Mouse (Mus musculus): ENCODE measurements around the gene Hist1h2ae. TPM values are rescaled to one million over a fixed set of nuclear protein-coding genes. Genes with fewer than 3 reads are reported as not detected.
"Not testable (repeated sequence)": the region's sequence is repeated elsewhere in the genome, so short reads cannot be mapped to it uniquely, and the experiment has no call there.

The Hist1h2ae gene
- polyA plus RNA-seq, 1 experiment from 2014 or later = 121 TPM

GRCm38 (mm10) chr13:23542225-23542980 lies 28.6 kb downstream of the Hist1h2ae start:
- Histone ChIP-seq H3K4me3 (replicated peaks) (peak overlapping the region; percentile 50), H3K9ac (peak overlapping the region; percentile 41; the same call in 1 of the 2 replicates), H3K4me2 (peak overlapping the region; percentile 65), H3K27ac (peak overlapping the region; percentile 90)
- not testable (repeated sequence) for ATAC-seq (ENCODE audit: insufficient read depth, low FRiP score, low read depth); H3K27me3 ChIP-seq (replicated peaks); H3K9me3 ChIP-seq; H3K36me3 ChIP-seq; H3K4me1 ChIP-seq
- 12% methylated on average over 3 of the region's 3 CpGs for WGBS

- Histone ChIP-seq H3K27ac (no peak overlapping the region), H3K27me3 (replicated peaks) (no peaks in the 10 kb centered on the region), H3K9ac (no peak overlapping the region), H3K4me1 (peaks cover 5% of the 10 kb centered on the region; the same call in 1 of the 2 replicates), H3K9me3 (no peaks in the 10 kb centered on the region), H3K4me3 (replicated peaks) (no peak overlapping the region), H3K4me2 (no peak overlapping the region), H3K36me3 (no peaks in the 10 kb centered on the region)
- WGBS = 86% methylated on average over 3 of the region's 3 CpGs
- no peak for ATAC-seq (ENCODE audit: insufficient read depth, low FRiP score, low read depth)
Measured at GRCm38 (mm10) chr13:23541497-23541896, 29.5 kb downstream of the Hist1h2ae start.

GRCm38 (mm10) chr13:23539821-23540220 lies 31.2 kb downstream of the Hist1h2ae start:
- not testable (repeated sequence) for H3K36me3 ChIP-seq; H3K4me3 ChIP-seq (replicated peaks); H3K9me3 ChIP-seq; H3K4me2 ChIP-seq; H3K27ac ChIP-seq; H3K4me1 ChIP-seq; ATAC-seq (ENCODE audit: insufficient read depth, low FRiP score, low read depth); H3K27me3 ChIP-seq (replicated peaks); H3K9ac ChIP-seq
- WGBS = 57% methylated on average over 1 of the region's 1 CpGs

GRCm38 (mm10) chr13:23538249-23538648 lies 32.8 kb downstream of the Hist1h2ae start:
- no peak overlapping the region for H3K4me2 ChIP-seq
- H3K27ac ChIP-seq = no peak overlapping the region
- no peak for ATAC-seq (ENCODE audit: insufficient read depth, low FRiP score, low read depth)

GRCm38 (mm10) chr13:23537006-23537710 lies 33.9 kb downstream of the Hist1h2ae start:
- H3K9ac ChIP-seq = no peak overlapping the region
- H3K27ac ChIP-seq = no peak overlapping the region; the same call in 1 of the 2 replicates
- no peaks in the 10 kb centered on the region for H3K36me3 ChIP-seq
- H3K4me2 ChIP-seq = peak overlapping the region; percentile 70
- H3K4me3 ChIP-seq (replicated peaks) = peak overlapping the region; percentile 8; the same call in 1 of the 2 replicates
- H3K9me3 ChIP-seq = no peaks in the 10 kb centered on the region
- no peaks in the 10 kb centered on the region for H3K27me3 ChIP-seq (replicated peaks)
- 68% methylated on average over 3 of the region's 3 CpGs for WGBS
- ATAC-seq (ENCODE audit: insufficient read depth, low FRiP score, low read depth) = no peak
- H3K4me1 ChIP-seq = peaks cover 16% of the 10 kb centered on the region

More at GRCm38 (mm10) chr13:23538249-23538648, 32.8 kb downstream of the Hist1h2ae start:
- Histone ChIP-seq H3K36me3 (no peaks in the 10 kb centered on the region), H3K9ac (no peak overlapping the region), H3K4me3 (replicated peaks) (no peak overlapping the region), H3K9me3 (no peaks in the 10 kb centered on the region), H3K4me1 (peaks cover 7% of the 10 kb centered on the region; the same call in 1 of the 2 replicates), H3K27me3 (replicated peaks) (no peaks in the 10 kb centered on the region)
- WGBS = 64% methylated on average over 5 of the region's 5 CpGs

GRCm38 (mm10) chr13:23536076-23536822 lies 34.8 kb downstream of the Hist1h2ae start:
- ATAC-seq (ENCODE audit: insufficient read depth, low FRiP score, low read depth) = no peak
- Histone ChIP-seq H3K4me2 (peak overlapping the region; percentile 70), H3K9ac (peak overlapping the region; percentile 9; the same call in 1 of the 2 replicates), H3K4me3 (replicated peaks) (peak overlapping the region; percentile 35), H3K27me3 (replicated peaks) (no peaks in the 10 kb centered on the region), H3K27ac (peak overlapping the region; percentile 68), H3K9me3 (no peaks in the 10 kb centered on the region), H3K36me3 (no peaks in the 10 kb centered on the region), H3K4me1 (peaks cover 17% of the 10 kb centered on the region)
- 14% methylated on average over 7 of the region's 7 CpGs for WGBS

GRCm38 (mm10) chr13:23535137-23536075 lies 35.6 kb downstream of the Hist1h2ae start, which contains the start of gene Hist1h3g:
Gene Hist1h3g, plus strand, starts transcription at chr13:23535422.
- Histone ChIP-seq H3K27ac (peak within 1 kb of the TSS; percentile 87), H3K4me2 (peak within 1 kb of the TSS; percentile 70), H3K9ac (peak within 1 kb of the TSS; percentile 32; the same call in 1 of the 2 replicates), H3K4me1 (peaks cover 17% of the 10 kb centered on the region), H3K4me3 (replicated peaks) (peak within 1 kb of the TSS; percentile 50)
- not testable (repeated sequence) for H3K9me3 ChIP-seq; H3K27me3 ChIP-seq (replicated peaks); H3K36me3 ChIP-seq
- under 1% methylated on average over 52 of the region's 62 CpGs for WGBS
- ATAC-seq (ENCODE audit: insufficient read depth, low FRiP score, low read depth) = peak; percentile 88

GRCm38 (mm10) chr13:23534368-23535131 lies 36.5 kb downstream of the Hist1h2ae start:
- Histone ChIP-seq H3K9ac (peak overlapping the region; percentile 1; the same call in 1 of the 2 replicates), H3K27ac (peak overlapping the region; percentile 87), H3K36me3 (no peaks in the 10 kb centered on the region), H3K4me2 (peak overlapping the region; percentile 70), H3K27me3 (replicated peaks) (no peaks in the 10 kb centered on the region), H3K4me1 (peaks cover 17% of the 10 kb centered on the region), H3K4me3 (replicated peaks) (peak overlapping the region; percentile 50), H3K9me3 (no peaks in the 10 kb centered on the region)
- WGBS = under 1% methylated on average over 15 of the region's 15 CpGs
- 0 out of 2 replicates have a peak, but pooled peaks have one; percentile 11 for ATAC-seq (ENCODE audit: insufficient read depth, low FRiP score, low read depth)

- H3K36me3 ChIP-seq = not testable (repeated sequence)
Measured at GRCm38 (mm10) chr13:23533560-23534367, 37.3 kb downstream of the Hist1h2ae start, which contains the start of gene Hist1h2af. Gene Hist1h2af, plus strand, starts transcription at chr13:23533906.

More at GRCm38 (mm10) chr13:23533560-23534367, 37.3 kb downstream of the Hist1h2ae start, which contains the start of gene Hist1h2af:
- under 1% methylated on average over 32 of the region's 53 CpGs for WGBS
- peaks cover 21% of the 10 kb centered on the region for H3K4me1 ChIP-seq
- H3K9me3 ChIP-seq; H3K27me3 ChIP-seq (replicated peaks): not testable (repeated sequence)
- H3K4me3 ChIP-seq (replicated peaks) = peak within 1 kb of the TSS; percentile 50
- H3K4me2 ChIP-seq = peak within 1 kb of the TSS; percentile 70
- H3K27ac ChIP-seq = peak within 1 kb of the TSS; percentile 98
- ATAC-seq (ENCODE audit: insufficient read depth, low FRiP score, low read depth) = peak; percentile 57
- peak within 1 kb of the TSS; percentile 34; the same call in 1 of the 2 replicates for H3K9ac ChIP-seq
